Mouse (Mus musculus) left cerebral cortex, postnatal 25 days (tissue): ENCODE measurements at regions not wholly inside any gene's neighbourhood (a gene's known extent, or its start where the extent isn't known, plus 50 kb on each side); places are given as distances from the start of the nearest gene placed in this dataset.

Experiments
- microRNA-seq, 2 experiments: library from miRNA; unstranded; fragments of <30 nt; microRNA quantifications; one replicate each; pipeline ENCODE4 v1.2.0; 2022

Small RNA genes lying in the stretch of these regions (microRNA-seq; reads per million reads assigned to microRNA genes)
- 0 reads per million in 2 experiments for gene Gm25442
